Mouse (Mus musculus) adrenal gland, postnatal 10 days (tissue): ENCODE data around the gene Uqcc2. TPM values are rescaled to one million over a fixed set of nuclear protein-coding genes. Genes with fewer than 3 reads are reported as not detected.

Source experiments
- DNase-seq: peaks from one replicate; pipeline ENCODE4 v3.0.0; 2021; ENCODE audit warnings: mixed read lengths
- microRNA-seq: library from miRNA; unstranded; fragments of <30 nt; microRNA quantifications from one replicate; pipeline ENCODE4 v1.2.0, GENCODE M21; 2021
- total RNA-seq, 2 experiments: library from RNA; stranded (reverse); gene quantifications; 2 replicates each; pipeline ENCODE4 v1.2.3; 2021

Gene Uqcc2
- total RNA-seq, 2 experiments from 2014 or later, result 152 to 180 TPM

DNA sequence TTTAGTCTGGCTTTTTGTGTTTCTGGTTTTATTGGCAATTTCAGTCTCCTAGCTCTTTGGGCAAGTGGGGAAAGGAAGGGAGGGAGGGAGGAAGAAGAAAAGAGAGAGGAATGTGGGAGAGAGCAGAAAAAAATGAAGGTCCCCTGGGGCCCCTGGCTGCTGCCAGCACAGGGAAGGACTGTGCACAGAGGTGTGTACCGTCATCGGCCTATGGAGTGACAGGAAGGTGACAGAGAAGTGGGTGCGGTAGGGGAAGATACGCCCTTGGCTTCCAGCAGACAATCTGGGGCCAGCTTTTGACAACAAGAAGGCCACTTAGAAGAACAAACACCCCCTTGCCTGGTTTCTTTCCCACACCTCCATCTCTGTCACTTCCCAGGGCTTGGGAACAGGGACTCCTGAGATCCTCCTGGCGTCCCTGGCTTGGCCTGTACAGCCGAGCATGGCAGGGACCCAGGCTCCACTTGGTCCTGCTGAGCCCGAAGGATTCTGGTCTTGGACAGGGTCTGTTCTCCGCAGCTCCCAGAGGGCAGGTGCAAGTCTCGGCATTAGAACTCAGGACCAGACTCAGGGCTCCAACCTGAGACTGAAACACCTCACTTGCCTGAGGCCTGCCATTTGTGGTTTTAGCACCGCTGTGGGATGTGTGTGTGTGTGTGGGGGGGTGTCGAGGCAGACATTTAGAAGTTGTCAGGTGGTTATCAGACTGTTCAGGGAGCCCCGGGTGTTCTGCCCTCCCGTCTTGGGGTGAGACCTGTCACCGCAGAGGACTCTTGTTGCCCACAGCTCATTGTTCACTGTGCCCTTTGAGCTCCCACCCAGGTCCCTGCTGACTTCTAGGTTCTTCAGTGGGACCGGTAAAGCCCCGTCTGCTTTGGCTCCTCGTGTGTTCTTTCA is 58.6 kb downstream of the Uqcc2 start:
- DNase-seq, result no peak

DNA sequence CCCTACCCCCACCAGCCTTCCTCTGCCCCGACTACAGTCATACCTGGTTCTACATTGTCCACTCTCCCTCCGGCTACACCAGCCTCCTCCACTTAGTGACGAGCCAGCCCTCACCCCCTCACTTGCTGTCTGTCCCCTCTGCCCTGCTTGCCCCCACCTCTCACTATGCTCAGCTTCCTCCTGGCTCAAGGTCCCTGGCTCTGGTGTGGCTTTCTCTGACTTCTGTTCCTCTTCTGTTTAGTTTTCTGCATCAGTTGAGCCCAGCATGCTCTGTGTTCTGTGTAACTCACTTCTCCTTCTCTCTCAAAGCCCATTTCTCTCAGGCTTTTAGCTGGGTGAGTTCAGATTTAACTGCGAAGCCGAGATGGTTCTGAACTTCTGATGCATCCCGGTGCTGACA is 59.5 kb downstream of the Uqcc2 start:
- no peak for DNase-seq

GRCm38 (mm10) chr17:27073778-27074177 is 59.9 kb downstream of the Uqcc2 start:
- DNase-seq, result no peak

DNA sequence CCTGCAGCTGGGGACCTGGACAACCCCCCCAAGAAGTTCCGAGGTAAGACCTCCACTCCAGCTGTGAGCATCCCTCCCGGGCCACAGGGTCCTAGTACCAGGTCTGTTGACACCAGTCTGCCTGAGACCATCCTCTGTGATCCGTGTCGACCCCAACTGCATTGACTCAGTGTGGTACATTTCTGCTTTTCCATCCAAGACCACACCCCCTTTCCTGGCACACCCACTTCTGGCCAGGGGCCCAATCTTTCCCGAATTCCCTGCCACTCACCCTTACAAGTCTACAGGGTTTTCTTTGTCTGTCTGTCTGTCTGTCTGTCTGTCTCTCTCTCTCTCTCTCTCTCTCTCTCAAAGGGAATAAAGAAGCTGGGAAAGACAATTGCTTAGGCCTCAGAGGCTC is 60.6 kb downstream of the Uqcc2 start:
- DNase-seq, result no peak

Small RNAs within 50 kb of the gene (microRNA-seq; reads per million reads assigned to microRNA genes)
- not detected for gene Mir7677

Other genes starting within 250 kb of the Uqcc2 start
- 1 to 10 TPM; 4.5 to 6.2 TPM for gene Kifc5b, start 216.8 kb downstream of the Uqcc2 start, total RNA-seq
- gene Phf1, start 200.9 kb downstream of the Uqcc2 start, total RNA-seq, result 10 to 100 TPM; 20.6 to 23.3 TPM
- 100 to 1,000 TPM; 119 to 134 TPM for gene Cuta, start 194.3 kb downstream of the Uqcc2 start, total RNA-seq
- gene Syngap1, start 192.7 kb downstream of the Uqcc2 start, total RNA-seq, result 10 to 100 TPM; 15.7 to 21.6 TPM
- gene Zbtb9, start 160.7 kb downstream of the Uqcc2 start, total RNA-seq, result 1 to 10 TPM; 5.2 to 7.4 TPM
- 10 to 100 TPM; 35.4 to 42.4 TPM for gene Bak1, start 104.9 kb downstream of the Uqcc2 start, total RNA-seq
- gene Itpr3, start 76.6 kb downstream of the Uqcc2 start, total RNA-seq, result 1 to 10 TPM; 8.7 to 9.7 TPM
- 1 to 10 TPM; 2.3 to 6.1 TPM for gene Ip6k3, start 33.9 kb upstream of the Uqcc2 start, total RNA-seq
- 10 to 100 TPM; 42.5 to 51.3 TPM for gene Lemd2, start 70.6 kb upstream of the Uqcc2 start, total RNA-seq